Mouse (Mus musculus) olfactory bulb, adult 2 months (tissue): ENCODE measurements around the gene Zfp704. TPM values are rescaled to one million over a fixed set of nuclear protein-coding genes. Genes with fewer than 3 reads are reported as not detected.

Source experiments
- H3K27ac ChIP-seq: fragments of 200-500 bp; 2 replicates; pipeline ENCODE4 v1.5.1; 2012; ENCODE audit warnings: low read depth, low read length; ENCODE audit not compliant: insufficient read depth
- H3K4me1 ChIP-seq: fragments of 200-500 bp; 2 replicates; pipeline ENCODE4 v1.6.1; 2012; ENCODE audit warnings: low read length; ENCODE audit not compliant: control insufficient read depth, insufficient read depth
- H3K4me3 ChIP-seq: fragments of 200-500 bp; 2 replicates; pipeline ENCODE4 v1.5.1; 2012; ENCODE audit warnings: mild to moderate bottlenecking, low read depth, low read length, moderate library complexity; ENCODE audit not compliant: insufficient read depth
- CTCF ChIP-seq: fragments of 200-500 bp; IDR thresholded peaks from 2 replicates; pipeline ENCODE4 v1.5.1; 2012; ENCODE audit warnings: low read depth, mild to moderate bottlenecking, low read length, moderate library complexity; ENCODE audit not compliant: insufficient read depth
- POLR2A ChIP-seq: fragments of 200-500 bp; IDR thresholded peaks from 2 replicates; pipeline ENCODE4 v1.6.1; 2012; ENCODE audit warnings: mild to moderate bottlenecking, low read depth, low read length, moderate library complexity; ENCODE audit not compliant: insufficient read depth
- WGBS: fragments of 180-500 bp; shearing (Covaris S2); methylation state at CpG from one replicate; pipeline ENCODE4 v1.1.7; 2018; 5-methylcytosine and 5-hydroxymethylcytosine counted together
- polyA plus RNA-seq: library from polyadenylated mRNA; stranded (reverse); fragments of >200 nt; gene quantifications from 2 replicates; pipeline ENCODE4 v1.2.4, GENCODE M21; 2012; ENCODE audit warnings: low replicate concordance; ENCODE audit not compliant: missing spikeins, insufficient read depth, insufficient read length

The Zfp704 gene
- polyA plus RNA-seq, 1 experiment, result not detected

DNA sequence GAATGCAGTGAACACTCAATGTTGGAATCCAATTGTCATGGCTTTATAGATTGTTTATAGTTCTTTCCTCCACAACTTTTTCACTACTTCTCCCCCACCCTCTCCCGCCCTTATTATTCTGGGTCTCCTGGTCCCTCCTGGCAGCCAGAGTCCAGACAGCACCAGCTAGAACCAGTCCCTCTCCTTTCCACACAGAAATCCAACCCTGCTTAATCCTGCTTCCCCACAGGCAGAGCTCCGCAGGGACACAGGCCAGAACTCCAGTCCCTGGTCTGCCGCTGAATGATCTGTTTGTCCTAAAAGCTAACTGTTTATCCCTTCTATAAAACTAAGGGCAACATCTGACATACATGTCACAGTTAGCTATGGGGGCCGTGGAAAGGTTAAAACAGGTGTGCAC, 6.0 kb downstream of the Zfp704 start:
- H3K27ac ChIP-seq, result no peak overlapping the region
- peaks cover 11% of the 10 kb centered on the region for H3K4me1 ChIP-seq
- no peak for TF ChIP-seq POLR2A
- TF ChIP-seq CTCF, result no peak
- 85% methylated on average over 4 of the region's 4 CpGs for WGBS
- H3K4me3 ChIP-seq, result no peak overlapping the region

DNA sequence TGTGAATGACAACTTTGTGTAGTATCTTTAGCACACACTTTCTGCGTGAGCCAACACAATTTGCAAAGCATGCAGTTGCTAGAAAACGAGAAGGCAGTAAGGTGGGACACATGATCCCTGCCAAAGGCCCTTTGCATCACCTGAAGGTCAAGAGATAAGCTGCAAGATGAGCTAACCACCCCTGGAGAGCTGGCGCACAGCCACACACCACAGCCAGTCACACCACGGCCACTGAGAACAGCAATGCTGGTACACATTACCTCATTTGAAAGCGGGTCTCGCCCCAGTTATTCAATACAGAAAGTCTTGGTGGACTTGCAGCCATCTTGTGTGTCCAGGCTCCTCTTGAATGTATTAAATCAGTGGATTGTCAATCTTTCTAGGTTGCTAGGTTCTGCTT, 9.3 kb downstream of the Zfp704 start:
- 89% methylated on average over 6 of the region's 6 CpGs for WGBS
- TF ChIP-seq CTCF (no peak), POLR2A (no peak)
- Histone ChIP-seq H3K4me1 (no peaks in the 10 kb centered on the region), H3K27ac (no peak overlapping the region), H3K4me3 (no peak overlapping the region)

DNA sequence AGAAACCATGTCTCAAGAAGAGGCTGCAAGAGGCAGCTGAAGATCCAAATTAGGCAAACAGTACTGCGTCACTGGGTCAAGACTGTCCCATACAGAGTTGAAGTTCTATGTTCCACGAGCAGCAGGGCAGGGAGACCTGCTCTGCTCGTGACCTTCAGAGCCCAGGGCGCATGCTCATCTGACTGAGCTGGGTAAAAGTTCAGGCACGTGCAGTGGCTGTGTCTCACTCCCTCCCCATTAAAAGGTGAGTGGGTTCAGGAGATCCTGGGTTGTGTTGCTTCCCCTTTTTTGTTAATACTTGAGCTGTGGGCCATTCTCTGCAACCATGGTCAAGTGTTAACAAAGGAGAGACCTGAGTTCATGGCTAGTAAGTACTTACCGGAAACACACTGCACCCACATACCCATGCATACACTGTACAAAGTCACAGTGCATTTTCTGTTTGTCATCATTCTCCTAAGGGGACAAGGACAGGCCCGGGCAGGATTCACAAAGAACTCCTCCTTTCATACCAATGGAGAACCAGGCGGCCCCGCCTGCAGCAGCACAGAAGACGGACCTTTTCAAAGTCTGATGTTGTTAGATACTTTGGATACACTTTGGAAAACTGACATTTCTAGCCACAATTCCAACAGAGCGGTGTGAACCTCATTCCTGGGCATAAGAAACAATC, 10.0 kb downstream of the Zfp704 start:
- no peaks in the 10 kb centered on the region for H3K4me1 ChIP-seq
- no peak overlapping the region for H3K4me3 ChIP-seq
- no peak overlapping the region for H3K27ac ChIP-seq
- TF ChIP-seq CTCF (no peak), POLR2A (no peak)
- WGBS, result 88% methylated on average over 11 of the region's 11 CpGs

DNA sequence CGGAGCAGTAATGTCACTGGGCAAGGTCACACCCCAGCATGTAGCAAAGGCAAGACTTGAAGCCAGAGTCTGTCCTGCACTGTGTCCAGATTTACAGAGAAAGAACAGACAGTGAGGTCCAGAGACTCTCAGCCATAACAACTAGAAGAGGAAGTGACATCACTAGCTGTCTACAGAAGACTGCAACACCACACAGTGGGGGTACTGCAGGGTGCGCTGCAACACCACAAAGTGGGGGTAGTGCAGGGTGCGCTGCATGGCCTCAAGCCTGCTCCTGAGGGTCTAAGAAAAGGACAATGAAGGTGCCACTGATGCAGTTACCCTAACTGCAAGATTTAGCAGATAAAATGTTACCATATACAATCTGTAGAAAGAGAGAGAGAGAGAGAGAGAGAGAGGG, 11.8 kb downstream of the Zfp704 start:
- no peaks in the 10 kb centered on the region for H3K4me1 ChIP-seq
- no peak overlapping the region for H3K27ac ChIP-seq
- no peak overlapping the region for H3K4me3 ChIP-seq
- 89% methylated on average over 3 of the region's 3 CpGs for WGBS
- TF ChIP-seq POLR2A (no peak), CTCF (no peak)

DNA sequence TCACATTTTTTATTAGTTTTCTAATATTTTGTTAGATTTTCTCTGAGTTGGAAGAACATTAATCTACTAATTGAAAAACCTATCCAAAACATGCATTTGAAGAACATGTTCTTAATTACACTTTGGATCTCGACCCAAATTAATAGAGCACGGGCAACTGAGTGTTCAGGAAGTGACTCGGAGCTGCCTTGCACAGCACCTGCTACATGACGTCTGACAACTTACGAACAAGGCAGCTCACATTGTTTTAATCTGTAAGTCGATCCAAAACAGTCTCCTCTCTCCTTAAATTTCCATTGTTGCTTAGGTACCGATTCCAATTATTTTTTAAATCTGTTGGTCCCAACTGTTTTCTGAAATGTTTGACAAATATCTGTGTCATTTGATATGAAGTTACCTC, 15.4 kb downstream of the Zfp704 start:
- Histone ChIP-seq H3K4me1 (no peaks in the 10 kb centered on the region), H3K27ac (no peak overlapping the region), H3K4me3 (no peak overlapping the region)
- TF ChIP-seq POLR2A (no peak), CTCF (no peak)
- WGBS, result 80% methylated on average over 7 of the region's 7 CpGs

DNA sequence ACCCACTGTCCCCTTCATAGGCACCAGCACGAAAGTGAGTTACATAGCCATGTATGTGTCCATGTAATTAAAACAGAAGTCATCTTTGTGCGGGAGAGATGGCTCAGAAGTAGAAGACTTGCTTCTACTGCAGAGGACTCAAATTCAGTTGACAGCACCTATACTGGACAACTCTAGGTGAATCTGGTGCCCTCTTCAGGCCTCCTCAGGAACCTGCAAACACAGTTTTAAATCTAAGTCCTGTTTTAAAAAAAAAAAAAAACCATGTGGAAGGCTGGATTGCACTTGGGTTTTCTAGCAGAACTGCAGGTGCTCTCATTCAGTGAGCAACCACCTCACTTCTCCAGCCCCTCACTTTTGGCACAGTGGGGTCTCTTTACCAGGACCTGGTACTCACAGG, 16.1 kb downstream of the Zfp704 start:
- H3K27ac ChIP-seq, result no peak overlapping the region
- WGBS, result 88% methylated on average over 2 of the region's 2 CpGs
- H3K4me1 ChIP-seq, result peaks cover 3% of the 10 kb centered on the region
- no peak for TF ChIP-seq CTCF
- no peak for TF ChIP-seq POLR2A
- H3K4me3 ChIP-seq, result no peak overlapping the region

DNA sequence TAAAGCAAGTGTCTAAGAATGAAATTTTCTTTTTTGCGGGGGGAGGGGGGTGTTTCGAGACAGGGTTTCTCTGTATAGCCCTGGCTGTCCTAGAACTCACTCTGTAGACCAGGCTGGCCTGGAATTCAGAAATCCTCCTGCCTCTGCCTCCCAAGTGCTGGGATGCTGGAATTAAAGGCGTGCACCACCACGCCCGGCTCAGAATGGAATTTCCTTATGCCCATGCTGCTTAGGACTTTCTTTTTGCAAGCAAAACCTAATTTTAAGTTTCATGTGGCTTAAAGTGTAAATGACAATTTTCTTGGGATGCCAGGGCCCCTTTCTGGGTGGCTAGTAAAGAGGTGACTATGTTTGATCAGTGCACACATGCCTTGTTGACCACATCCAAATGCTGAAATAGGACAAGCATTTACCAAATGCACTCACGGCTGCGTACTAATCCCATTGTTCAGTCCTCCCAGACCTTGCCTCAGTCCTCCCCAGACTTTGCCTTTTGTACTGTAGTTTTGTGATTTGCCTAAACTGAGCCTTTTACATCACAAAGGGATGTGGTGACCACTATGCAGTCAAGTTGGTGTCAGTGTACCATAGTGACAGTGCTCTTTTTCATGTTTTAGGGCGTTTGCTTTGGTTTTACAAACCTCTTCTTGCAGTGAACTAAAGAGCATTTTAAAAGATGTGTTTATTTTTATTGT, 18.3 kb downstream of the Zfp704 start:
- Histone ChIP-seq H3K4me3 (no peak overlapping the region), H3K4me1 (peaks cover 6% of the 10 kb centered on the region), H3K27ac (no peak overlapping the region)
- WGBS, result 96% methylated on average over 8 of the region's 8 CpGs
- no peak for TF ChIP-seq CTCF
- no peak for TF ChIP-seq POLR2A

DNA sequence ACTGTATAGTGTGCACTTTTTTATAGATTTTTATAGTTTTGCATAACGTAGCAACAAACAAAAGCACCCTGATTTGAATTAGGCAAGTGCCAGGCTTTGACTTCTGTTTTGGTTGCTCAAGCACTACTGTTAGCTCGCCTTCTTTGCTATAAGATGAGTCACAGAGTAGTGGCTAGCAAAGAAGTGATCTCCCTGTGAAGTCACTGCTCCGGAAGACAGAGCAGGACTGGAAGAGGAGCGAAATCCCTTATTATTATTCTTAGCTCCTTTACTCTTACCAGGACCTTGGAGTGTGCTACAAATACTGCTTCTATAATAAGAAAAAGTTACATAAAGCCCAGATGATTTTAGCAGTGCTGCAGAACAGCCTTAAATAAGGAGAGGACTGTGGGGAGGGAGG, 21.2 kb downstream of the Zfp704 start:
- H3K27ac ChIP-seq, result no peak overlapping the region; the same call in 1 of the 2 replicates
- no peak overlapping the region for H3K4me3 ChIP-seq
- H3K4me1 ChIP-seq, result peaks cover 9% of the 10 kb centered on the region
- 30% methylated on average over 4 of the region's 4 CpGs for WGBS
- TF ChIP-seq CTCF (no peak), POLR2A (no peak)

DNA sequence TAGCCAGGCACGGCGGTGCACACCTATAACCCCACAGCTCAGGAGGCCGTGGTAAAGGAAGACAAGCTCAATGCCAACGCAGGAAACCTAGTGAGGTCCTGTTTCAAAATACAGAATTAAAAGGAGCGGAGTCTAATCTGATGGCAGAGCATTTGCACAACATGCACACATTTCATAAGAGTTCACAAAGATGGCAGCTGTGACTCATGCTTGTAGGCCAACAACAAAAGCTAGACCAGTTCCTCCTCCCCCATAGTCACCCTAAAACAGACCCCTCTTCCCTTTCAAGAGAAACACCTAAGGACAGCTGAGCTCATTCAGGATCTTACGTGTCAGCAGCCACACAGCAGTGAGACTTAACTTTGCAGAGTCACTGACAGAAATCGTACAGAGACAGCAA, 22.6 kb downstream of the Zfp704 start:
- Histone ChIP-seq H3K4me3 (no peak overlapping the region), H3K27ac (no peak overlapping the region), H3K4me1 (peaks cover 9% of the 10 kb centered on the region)
- TF ChIP-seq CTCF (no peak), POLR2A (no peak)
- 96% methylated on average over 7 of the region's 7 CpGs for WGBS
